Mouse (Mus musculus): ENCODE results near the gene Aspscr1.
A peak's percentile ranks its signal among the peaks of the same experiment; 100 is the strongest.
"Not testable (repeated sequence)": the region's sequence is repeated elsewhere in the genome, so short reads cannot be mapped to it uniquely, and the experiment has no call there.

The Aspscr1 gene

GRCm38 (mm10) chr11:120641869-120642268 lies 30.9 kb upstream of the Aspscr1 start:
- no peak for DNase-seq (ENCODE audit: low spot score in 2 of 2)

DNA sequence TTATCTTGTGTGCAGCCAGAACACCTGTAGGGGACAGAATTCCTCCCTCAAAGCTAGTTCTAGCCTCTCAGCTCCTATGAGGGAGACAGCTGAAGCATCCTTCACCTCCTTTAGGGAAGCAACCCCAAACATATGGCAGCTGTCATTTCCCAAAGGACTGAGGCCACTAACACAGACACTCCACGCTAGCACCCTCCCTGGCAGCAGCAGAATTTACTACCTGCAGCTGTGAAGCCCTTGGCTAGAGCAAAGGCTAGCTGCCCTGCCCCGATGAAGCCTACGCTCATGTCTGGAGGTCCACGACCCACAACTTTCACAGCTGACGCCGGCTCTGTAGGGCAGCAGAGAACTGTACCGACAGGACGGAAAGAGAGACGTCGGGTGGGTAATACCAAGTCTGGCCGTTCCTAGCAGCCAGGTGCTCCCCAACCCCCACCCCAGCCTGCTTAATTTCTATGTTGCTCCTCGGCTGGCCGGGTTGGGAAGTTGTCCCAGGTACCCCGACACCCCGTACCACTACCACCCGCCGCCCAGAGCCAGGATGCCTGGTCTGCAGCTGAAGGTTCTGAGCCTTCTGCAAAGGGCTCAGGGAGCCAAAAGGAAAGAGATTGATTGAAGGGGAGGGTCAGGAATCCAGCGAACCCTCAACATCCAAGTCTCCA lies 29.7 kb upstream of the Aspscr1 start:
- no peak for DNase-seq (ENCODE audit: low spot score in 2 of 2)

DNA sequence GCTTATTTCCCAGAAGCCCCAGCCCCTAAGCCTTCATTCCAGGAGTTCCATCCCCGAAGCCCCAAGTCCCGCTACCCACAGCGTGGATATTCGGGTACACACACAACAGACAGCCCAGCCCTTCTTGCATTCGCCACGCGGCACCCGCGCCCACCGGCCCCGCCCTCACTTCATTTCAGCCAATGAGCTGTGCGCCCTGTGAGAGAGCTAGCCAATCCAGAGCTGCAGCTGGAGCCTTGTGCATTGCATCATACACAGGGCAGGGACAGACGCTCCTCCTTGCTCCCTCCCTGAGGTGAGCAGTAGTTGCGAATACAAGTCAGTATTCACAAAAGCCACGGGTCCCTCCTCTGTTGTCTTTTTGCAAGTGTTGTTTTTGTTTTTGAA lies 29.2 kb upstream of the Aspscr1 start, which contains the start of gene Pycr1:
TSS of gene Pycr1 (minus strand) at position 169 of the 387 bp plus-strand sequence.
- DNase-seq (ENCODE audit: low spot score in 2 of 2) = peak; percentile 82 to 95

DNA sequence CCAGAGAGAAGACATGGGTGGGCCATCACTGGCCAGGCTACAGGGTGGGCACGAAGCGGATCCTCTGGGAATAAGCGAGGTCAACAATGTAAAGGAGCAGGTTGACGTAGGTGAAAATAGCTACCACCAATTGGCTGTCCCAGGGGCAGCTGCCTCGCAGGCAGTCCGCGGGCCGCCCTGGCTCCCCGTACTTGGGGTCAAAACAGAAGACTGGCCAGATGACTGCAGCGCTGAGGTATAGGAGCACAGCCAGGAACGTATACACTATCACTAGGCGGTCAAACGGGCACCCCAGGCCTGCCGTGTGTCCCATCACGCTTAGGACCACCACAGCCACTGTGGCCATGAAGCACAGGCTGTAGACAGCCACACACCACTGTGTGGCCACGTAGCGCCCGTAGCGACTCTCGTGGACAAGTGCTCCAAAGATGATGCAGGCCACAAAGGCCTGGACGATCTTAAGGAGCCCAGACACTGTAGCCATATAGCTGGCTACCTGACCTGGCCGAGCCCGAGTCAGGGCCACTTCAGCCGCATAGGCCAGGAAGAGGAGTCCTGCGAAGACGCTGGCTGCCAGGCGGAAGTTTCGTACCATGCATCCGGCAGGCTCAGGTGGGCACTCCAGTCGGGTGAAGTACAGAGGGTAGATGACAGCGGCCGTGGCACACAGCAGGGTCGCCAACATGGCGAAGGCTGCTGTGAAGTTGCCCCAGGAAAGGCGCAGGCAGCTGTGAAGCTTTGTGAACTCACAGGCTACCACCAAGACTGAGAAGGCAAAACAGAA lies 25.5 kb upstream of the Aspscr1 start:
- no peak for DNase-seq (ENCODE audit: low spot score in 2 of 2)

DNA sequence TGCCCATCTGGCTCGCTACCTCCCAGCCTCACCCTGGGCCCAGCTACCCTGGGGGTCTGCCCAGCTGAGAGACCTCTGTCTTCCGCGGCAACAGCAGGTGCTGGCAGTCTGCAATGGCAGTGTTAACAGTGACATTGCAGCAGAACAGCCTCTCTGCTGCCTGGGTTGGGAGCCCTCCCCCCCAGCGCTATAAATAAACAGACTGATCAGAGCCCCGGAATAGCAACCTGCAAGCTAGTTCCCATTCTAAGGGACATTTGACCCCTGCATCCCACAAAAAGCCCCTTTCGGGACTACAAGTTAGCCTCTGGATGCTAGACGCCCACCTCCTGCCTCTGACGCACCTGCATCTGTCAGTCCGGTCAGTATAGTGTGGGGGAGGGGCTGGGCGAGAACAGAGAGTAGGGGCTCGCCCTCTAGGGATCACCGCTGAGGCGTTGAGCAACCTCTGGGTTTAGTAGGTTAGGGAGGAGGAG lies 24.7 kb upstream of the Aspscr1 start, which contains the start of gene Myadml2:
TSS of gene Myadml2 (minus strand) at position 158 of the 476 bp plus-strand sequence.
- peak in 1 of 2 experiments; percentile 52 for DNase-seq (ENCODE audit: low spot score in 2 of 2)

DNA sequence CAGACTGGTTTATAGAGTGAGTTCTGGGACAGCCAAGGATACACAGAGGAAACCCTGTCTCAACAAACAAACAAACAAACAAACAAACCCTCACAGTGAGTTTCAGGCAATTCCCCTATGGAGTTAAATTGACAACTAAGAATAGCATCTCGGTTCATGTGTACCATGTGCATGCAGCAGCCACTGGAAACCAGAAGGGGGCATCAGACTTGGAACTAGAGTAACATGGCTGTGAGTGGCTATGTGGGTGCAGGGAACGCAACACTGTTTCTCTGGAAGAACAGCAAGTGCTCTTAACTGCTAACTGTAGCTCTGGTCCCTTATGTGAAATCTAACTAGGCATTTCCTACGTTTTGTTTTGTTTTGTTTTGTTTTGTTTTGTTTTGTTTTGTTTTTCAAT lies 20.9 kb upstream of the Aspscr1 start:
- no peak for DNase-seq (ENCODE audit: low spot score in 2 of 2)

DNA sequence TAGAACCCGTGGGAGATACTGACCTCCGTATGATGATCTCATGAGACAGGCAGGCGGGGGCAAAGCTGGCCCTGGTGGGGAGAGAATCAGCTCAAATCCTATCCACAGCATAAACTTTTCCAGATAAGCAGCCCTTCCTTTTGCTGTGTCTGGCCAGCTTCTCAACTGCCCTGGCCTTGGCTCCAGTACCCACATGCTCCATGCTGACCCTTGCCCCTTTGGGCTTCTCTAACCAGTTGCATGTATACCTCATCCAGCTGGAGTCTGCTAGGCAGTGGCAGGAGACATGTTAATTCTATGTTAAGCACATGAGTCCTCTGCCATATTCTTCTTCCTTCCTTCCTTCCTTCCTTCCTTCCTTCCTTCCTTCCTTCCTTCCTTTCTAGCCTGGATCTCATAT lies 18.0 kb upstream of the Aspscr1 start:
- no peak for DNase-seq (ENCODE audit: low spot score in 2 of 2)

- no peak for DNase-seq (ENCODE audit: low spot score in 2 of 2)
Observed at GRCm38 (mm10) chr11:120657301-120657700, 15.5 kb upstream of the Aspscr1 start.

DNA sequence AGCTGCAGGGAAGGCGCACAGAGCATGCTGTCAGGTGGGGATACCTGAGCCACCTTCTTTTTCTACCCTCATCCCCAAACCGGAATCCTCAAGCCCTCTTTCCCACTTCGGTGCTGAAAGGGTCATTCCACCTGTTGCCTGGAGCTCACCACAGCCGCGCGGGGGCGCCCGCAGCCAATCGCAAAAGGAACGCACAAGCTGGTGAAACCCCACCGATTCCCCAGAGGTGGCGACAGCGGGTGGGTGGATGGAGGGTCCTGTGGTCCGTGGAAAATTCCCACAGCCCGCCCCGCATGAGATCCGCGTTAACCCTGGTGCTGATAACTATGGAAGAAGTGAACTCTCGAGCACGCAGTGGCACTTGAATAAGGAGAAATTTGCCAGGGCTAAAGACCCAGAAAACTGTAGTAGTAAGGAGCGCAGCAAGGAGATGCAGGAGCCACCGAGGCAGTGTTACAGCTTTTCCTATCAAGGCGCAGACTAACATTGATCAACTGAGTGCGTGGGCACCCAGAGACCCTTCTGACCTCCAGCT lies 13.8 kb upstream of the Aspscr1 start:
- DNase-seq (ENCODE audit: low spot score in 2 of 2) = peak in 1 of 2 experiments; percentile 66

- DNase-seq (ENCODE audit: low spot score in 2 of 2) = no peak
Observed at GRCm38 (mm10) chr11:120659509-120660300, 13.1 kb upstream of the Aspscr1 start.

GRCm38 (mm10) chr11:120660301-120661075 lies 12.3 kb upstream of the Aspscr1 start:
- DNase-seq (ENCODE audit: low spot score in 2 of 2) = no peak

DNA sequence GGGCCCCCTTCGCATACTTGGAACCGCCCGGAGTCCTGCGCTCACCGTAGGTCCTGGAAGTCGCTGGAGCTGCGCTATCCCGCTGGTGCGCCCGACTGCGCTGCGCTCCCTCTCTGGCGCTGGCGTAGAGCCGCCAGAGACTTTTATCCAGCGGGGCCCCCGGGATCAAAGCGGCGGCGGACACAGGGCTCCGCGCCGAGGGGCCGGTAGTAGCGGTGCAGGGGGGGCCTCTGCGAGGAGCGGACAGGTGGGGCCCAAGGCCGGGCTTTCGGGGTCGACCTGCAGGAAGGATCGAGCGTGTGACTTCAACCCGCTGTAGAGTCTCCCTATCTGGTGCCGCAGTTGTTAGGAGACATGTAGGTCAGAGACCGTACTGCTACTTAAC lies 11.7 kb upstream of the Aspscr1 start, which contains the start of gene Notum:
TSS of gene Notum (minus strand) at position 100 of the 385 bp plus-strand sequence.
- no peak for DNase-seq (ENCODE audit: low spot score in 2 of 2)

GRCm38 (mm10) chr11:120662759-120663158 lies 10.0 kb upstream of the Aspscr1 start:
- DNase-seq (ENCODE audit: low spot score in 2 of 2) = no peak

- no peak for DNase-seq (ENCODE audit: low spot score in 2 of 2)
Observed at GRCm38 (mm10) chr11:120663714-120664113, 9.1 kb upstream of the Aspscr1 start.

GRCm38 (mm10) chr11:120665406-120665805 lies 7.4 kb upstream of the Aspscr1 start:
- DNase-seq (ENCODE audit: low spot score in 2 of 2) = no peak

GRCm38 (mm10) chr11:120666617-120667016 lies 6.2 kb upstream of the Aspscr1 start:
- no peak for DNase-seq (ENCODE audit: low spot score in 2 of 2)

DNA sequence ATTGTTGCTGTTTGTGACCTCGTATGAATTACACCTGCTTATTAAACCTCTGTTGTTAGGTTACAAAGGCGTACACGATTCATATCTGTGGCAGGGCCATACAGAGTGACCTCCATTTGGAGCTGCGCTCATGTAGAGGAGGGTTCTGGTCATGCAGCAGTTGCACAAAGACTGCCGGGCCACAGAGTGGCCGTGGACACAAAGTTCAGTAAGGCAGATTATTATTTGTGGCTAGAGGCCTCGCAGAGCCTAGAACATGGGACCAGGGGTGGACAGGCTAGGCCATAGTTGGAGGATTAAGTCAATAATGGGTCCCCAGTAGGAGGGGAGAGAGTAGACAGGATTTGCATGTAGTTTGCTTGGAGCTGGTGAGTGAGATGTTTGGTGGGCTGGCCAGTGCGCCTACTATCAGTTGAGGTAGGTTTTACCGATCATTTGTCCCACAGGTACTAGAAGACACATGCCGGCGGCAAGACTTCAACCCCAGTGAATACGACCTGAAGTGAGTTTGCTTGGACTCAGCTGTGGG lies 885 bp downstream of the Aspscr1 start:
- DNase-seq (ENCODE audit: low spot score in 2 of 2) = no peak

DNA sequence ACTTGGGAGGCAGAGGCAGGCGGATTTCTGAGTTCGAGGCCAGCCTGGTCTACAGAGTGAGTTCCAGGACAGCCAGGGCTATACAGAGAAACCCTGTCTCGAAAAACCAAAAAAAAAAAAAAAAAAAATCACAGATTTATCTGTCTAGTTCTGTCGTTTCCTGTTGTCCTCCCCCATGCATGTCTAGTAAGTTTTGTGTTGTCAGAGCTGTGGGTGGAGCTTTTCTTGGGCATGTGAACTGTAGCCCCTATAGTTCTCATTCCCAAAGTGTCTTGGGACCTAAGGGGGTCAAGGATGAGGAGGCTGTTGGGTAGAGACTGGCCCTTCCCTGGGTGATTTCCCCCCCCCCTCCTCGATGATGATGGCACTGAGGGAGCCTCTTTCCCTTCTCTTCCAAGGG lies 3.1 kb downstream of the Aspscr1 start:
- DNase-seq (ENCODE audit: low spot score in 2 of 2) = not testable (repeated sequence)

DNA sequence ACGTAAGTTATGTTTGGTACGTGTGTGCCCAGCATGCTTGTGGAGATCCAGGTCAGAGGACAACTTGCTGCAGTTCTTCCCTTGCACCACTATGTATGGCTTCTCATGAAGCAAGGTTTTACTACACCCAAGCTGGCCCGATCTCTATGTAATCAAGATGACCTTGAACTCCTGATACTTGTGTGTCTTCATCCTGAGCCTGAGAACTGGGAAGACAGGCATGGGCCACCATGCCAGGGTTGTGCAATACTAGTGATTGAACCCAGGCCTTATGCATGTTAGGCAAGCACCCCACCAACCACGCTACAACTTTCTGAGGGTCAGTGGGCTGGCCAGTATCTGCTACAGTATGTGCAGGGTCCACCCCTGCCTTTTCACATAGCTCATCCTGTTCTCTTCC lies 4.2 kb downstream of the Aspscr1 start:
- no peak for DNase-seq (ENCODE audit: low spot score in 2 of 2)

- DNase-seq (ENCODE audit: low spot score in 2 of 2) = no peak
Observed at GRCm38 (mm10) chr11:120679909-120680308, 7.1 kb downstream of the Aspscr1 start.

- no peak for DNase-seq (ENCODE audit: low spot score in 2 of 2)
Observed at GRCm38 (mm10) chr11:120682683-120683082, 9.9 kb downstream of the Aspscr1 start.

All from left cerebral cortex, adult 9 months (tissue).